Mouse (Mus musculus) liver, embryonic 14.5 days (tissue): ENCODE measurements around the gene Ndufaf2.

Experiments
- CTCF ChIP-seq: IDR thresholded peaks from 2 replicates; pipeline ENCODE4 v1.5.1; 2016; ENCODE audit warnings: antibody characterized with exemption, low read depth, control low read depth
- EP300 ChIP-seq: IDR thresholded peaks from 2 replicates; pipeline ENCODE4 v1.6.1; 2016; ENCODE audit warnings: antibody characterized with exemption, low read depth

GRCm38 (mm10) chr13:107992573-107992972 lies 165.8 kb downstream of the Ndufaf2 start:
- no peak for TF ChIP-seq CTCF
- TF ChIP-seq EP300: no peak
